Mouse (Mus musculus): ENCODE data around the gene Tbx6.
A peak's percentile ranks its signal among the peaks of the same experiment; 100 is the strongest.

Tbx6 gene

DNA sequence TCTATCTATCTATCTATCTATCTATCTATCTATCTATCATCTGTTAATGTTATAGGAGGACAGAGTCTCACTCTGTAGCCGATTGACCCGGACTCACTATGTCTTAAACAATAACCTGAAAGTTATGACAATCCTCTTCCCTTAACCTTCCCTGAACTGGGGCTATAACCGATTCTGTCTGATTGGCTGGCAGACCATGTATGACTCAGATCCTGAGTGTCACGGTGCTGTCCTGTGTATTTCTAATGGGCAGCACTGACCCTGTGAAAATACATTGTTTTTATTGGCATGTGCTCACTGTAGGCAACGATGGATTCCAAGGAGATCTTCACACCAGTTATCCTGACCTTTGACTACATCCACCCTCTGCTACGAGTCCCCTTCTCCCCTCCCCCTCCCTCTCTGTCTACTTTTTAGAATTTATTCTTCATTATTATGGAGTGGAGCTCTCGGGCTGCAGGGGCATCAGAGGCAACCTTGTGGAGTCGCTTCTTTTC lies 34.5 kb downstream of the Tbx6 start:
- DNase-seq (ENCODE audit: low read depth, low spot score), result no peak

DNA sequence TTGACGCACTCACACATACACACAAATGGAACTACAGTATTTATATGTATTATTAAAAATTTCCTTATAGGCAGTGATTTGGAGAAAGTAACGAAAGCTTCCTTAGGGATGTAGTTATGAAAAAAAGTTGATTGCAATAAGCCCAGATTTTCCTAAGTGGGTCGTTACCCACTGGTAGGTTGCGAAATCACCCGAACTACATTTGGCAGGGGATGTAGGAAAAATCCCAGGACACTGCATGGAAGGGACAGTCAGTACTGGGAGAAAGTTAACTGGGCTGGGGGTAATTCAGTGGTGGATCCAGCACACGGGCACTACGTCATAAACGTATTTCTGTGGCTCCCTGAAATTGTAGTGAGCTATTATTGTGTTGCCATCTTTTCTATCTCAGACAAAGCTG lies 35.2 kb downstream of the Tbx6 start:
- no peak for DNase-seq (ENCODE audit: low read depth, low spot score)

DNA sequence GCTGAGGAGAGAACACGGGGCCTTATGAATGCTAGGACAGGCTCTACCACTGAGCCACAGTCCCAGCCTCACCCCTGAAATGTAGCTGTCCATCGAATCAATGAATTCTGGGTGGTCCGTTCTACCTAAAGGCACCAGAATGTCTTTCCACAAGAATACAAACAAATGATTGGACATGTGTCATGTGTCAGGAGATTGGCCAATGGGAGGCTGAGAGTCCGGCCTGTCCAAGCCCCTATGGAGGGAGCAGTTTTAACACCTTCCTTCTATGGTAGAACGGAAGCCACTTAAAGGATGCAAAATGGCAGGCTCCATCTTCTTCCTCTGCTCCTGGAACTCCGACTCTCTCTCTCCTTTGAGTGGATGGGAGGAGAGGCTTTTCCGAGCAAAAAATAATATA lies 36.3 kb downstream of the Tbx6 start:
- no peak for DNase-seq (ENCODE audit: low read depth, low spot score)

DNA sequence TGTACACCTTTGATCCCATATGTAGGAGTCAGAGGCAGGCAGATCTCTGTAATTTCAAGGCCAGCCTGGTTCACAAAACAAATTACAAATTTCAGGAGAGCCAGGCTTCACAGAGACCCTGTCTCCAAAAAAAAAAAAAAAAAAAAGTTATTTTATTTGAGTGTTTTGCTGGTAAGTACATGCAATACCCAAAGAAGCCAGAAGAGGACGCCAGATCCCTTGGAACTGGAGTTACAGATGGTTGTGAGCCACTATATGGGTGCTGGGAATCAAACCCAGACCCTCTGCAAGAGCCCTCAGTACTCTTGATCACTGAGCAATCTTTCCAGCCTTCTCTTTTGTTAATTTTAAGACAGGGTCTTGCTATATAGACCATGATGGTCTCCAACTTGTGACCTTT lies 37.5 kb downstream of the Tbx6 start:
- no peak for DNase-seq (ENCODE audit: low read depth, low spot score)

DNA sequence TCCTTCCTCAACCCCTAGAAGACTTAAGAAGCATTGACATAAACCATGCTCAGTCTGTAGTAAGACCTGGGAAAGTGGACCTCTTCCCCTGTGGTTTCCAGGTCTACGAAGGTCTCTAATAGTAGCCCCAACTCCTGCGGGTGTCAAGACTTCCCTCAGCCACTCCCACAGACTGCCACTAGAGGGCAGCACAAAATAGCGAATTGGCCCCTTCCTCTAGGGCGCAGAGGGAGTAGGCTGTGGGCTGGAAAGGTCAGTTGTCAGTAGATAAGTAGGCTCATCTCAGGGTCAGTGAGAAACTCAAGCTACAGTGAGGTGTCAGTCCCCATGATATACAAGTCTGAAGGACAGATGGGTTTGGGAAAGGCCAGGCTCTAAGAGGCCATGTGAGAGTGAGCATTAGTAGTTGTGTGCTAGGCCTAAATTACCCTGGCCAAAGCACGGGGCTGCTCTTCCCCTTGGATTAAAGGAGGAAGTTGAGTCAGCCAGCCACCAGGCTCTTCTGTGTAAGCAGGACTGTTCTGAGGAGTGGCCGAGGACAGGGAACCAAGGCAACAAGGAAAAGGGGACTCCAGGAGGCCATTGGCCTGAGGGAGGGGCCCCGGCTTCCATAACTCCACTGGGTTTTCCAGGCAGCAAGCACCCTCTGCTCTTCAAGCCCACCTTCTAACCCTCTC lies 40.7 kb downstream of the Tbx6 start:
- peak; percentile 77 for DNase-seq (ENCODE audit: low read depth, low spot score)

DNA sequence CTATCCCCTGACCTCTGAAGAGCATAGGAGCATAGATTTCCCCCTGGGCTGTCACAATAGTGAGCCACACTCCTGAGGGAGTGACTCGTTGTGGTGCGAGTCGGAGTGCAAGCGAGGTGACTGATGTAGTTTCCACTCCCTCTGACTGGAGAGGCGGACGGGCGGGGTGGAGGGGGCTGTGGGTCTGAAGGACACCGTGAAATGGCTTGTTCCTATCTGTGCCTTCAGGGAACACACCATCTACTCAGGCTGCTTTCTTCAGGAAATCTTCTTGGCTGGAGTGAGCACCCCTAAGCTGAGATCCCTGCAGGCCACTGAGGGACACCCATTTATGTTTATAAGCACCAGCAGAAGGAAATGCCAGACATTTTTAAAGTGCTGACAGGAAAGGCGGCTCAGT lies 41.5 kb downstream of the Tbx6 start:
- DNase-seq (ENCODE audit: low read depth, low spot score), result no peak

DNA sequence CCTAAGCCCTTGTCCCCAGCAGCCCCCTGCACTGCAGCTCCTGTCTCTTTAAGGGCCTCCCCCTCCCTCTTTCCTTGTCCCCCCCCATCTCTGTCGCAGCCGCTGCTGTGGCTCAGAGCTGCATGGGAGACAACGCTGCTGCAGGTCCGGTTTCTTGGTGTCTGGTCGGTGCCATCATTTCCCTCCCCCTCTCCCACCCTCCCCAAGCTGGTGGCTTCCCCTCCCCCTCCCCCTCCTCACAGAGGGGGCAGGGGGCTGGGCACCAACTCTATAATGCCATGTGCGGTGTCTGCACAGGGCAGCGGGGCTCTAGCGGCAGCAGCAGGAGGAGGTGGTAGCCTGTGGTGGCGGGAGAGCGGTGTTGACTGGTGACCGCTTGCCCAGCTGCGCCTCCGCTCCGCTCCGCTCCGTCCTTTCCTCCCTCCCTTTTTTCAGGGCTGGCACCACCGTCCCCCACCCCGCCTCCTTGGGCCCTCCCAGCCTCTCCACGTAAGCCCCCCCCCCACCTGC lies 42.0 kb downstream of the Tbx6 start:
- DNase-seq (ENCODE audit: low read depth, low spot score), result no peak

DNA sequence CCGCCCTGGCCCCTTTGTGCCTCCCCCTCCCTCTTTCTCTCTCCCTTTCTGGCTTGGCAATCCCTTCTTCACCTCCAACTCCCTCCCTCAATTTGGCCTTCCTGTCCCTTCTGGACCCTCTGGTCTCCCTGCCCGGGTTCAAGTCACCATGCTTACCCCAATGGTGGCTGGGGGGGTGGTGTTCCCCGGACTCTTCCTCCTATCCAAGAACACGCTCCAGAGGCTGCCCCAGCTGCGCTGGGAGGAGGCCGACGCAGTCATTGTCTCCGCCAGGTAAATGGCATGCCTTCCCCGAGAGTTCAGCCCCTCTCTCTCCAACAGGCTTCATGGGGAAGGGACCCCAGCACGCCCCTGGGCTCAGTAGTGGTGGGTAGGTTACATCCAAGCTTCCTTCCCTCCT lies 42.7 kb downstream of the Tbx6 start:
- no peak for DNase-seq (ENCODE audit: low read depth, low spot score)

DNA sequence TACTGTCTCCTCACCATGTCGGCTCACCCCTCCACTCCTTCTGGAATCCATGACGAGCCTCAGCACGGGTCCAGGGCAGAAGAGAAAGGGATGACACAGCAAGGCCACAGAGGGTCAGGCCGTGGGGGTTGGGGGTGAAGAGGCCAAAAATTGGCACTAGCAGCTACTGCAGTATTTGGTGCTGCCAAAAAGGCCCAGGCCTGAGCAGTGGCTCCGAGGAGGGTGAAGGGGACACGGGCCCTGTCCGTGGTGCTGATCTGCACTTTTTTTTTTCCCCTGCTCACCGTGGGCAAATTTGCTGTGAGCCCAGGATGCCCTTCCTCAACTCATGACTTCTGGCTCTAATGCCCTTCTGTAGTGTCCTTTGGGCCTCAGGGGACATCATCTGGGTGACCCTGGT lies 44.1 kb downstream of the Tbx6 start:
- DNase-seq (ENCODE audit: low read depth, low spot score), result no peak

DNA sequence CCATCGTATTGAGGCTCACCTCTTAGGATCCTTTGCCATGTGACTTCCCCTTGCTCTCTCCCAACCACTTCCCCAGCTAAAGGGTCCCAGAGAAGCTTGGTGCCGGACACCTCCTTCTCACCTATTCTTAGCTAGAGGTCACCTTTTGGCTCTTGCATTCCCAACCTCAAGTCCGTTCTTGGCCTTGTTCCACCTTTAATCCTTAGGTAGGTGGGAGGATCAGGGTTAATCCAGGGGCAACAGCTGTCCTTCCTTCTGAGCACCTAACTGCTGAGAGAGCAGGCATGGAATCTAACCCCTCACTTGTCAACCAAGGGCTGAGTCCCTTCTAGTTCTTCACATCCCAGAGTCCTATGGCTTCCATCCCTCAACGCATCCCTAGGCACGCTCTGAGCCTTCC lies 44.7 kb downstream of the Tbx6 start:
- no peak for DNase-seq (ENCODE audit: low read depth, low spot score)

DNA sequence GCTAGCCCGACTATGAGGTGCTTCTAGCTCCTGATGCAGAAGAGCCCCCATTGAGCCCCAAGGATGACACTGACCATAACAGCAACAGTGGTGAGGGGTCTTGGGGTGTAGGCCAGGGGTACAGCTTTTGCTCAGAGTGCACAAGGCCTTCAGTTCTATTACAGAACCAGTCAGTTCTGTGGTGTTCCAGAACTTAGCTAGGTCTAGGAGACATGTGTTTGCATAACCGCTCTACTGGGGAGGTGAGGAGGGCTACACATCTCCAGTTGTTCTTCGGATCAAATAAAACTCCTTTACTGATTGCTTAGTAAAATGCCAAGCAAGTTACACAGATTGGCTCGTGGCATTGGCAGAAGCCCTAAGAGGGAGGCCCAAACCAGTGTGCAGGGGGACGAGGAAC lies 50.3 kb downstream of the Tbx6 start, which contains the start of gene 4930451I11Rik:
4930451I11Rik (minus strand) TSS at position 101 of the 400 bp plus-strand sequence.
- no peak for DNase-seq (ENCODE audit: low read depth, low spot score)

DNA sequence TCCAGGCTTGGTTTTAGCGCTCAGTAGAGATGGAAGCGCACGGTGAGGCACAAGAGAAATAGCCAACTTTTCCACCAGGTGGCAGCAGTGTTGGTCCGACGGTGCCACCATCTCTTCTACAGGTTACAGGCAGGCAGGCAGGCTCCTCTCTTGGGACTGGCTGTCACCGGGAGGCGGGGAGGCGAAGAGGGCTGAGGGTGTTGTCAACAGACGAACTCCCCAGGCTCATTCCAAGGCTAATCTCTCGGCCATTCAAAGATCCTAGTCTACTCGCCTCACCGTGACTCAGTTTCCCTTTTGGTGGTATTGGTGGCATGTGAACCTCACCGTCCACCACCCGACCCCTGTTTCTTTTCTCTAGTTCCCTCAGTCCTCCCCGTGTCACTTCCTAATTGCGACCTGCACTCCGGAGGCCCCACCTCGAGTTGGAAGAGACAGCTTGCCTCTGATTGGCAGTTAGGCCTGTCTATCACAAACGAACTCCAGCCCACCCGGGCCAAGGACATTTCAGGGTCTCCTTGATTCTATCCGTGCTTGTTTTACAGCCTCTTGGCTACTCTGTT lies 50.8 kb downstream of the Tbx6 start:
- peak; percentile 83 for DNase-seq (ENCODE audit: low read depth, low spot score)

DNA sequence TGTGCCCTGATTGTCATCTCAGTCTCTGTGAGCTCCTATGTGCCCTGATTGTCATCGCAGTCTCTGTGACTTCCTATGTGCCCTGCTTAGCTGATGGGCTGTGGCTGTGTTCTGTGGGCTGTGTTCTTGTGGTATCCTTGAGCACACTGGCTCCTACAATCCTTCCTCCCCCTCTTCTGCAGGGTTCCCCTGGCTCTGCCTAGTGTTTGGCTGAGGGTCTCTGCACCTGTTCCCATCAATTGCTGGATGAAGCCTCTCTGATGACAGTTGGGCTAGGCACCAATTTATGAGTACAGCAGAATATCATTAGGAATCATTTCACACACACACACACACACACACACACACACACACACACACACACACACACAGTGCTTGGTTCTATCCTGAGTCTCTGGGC lies 52.0 kb downstream of the Tbx6 start:
- DNase-seq (ENCODE audit: low read depth, low spot score), result no peak
